Mouse (Mus musculus): ENCODE results near the gene Sp2. TPM values are rescaled to one million over a fixed set of nuclear protein-coding genes. Genes with fewer than 3 reads are reported as not detected.

Gene Sp2
- polyA plus RNA-seq, 1 experiment from 2014 or later, result 18.9 TPM

Other genes starting within 250 kb of the Sp2 start
- 10.5 and 12.0 TPM in 2 replicates for gene Snx11, start 205.4 kb downstream of the Sp2 start, polyA plus RNA-seq (2014; fragmentation: Nextera tagmentation; extraction: Ambion mirVana)
- gene Cbx1, start 193.8 kb downstream of the Sp2 start, polyA plus RNA-seq (2014; fragmentation: Nextera tagmentation; extraction: Ambion mirVana), result 76.7 and 82.0 TPM in 2 replicates
- 27.6 and 28.9 TPM in 2 replicates for gene Nfe2l1, start 153.0 kb downstream of the Sp2 start, polyA plus RNA-seq (2014; fragmentation: Nextera tagmentation; extraction: Ambion mirVana)
- 33.6 and 41.2 TPM in 2 replicates for gene Copz2, start 133.1 kb downstream of the Sp2 start, polyA plus RNA-seq (2014; fragmentation: Nextera tagmentation; extraction: Ambion mirVana)
- 69.6 and 71.3 TPM in 2 replicates for gene Cdk5rap3, start 66.5 kb downstream of the Sp2 start, polyA plus RNA-seq (2014; fragmentation: Nextera tagmentation; extraction: Ambion mirVana)
- gene Prr15l, start 54.9 kb downstream of the Sp2 start, polyA plus RNA-seq (2014; fragmentation: Nextera tagmentation; extraction: Ambion mirVana), result 1.8 and 2.2 TPM in 2 replicates
- gene Pnpo, start 39.0 kb downstream of the Sp2 start, polyA plus RNA-seq (2014; fragmentation: Nextera tagmentation; extraction: Ambion mirVana), result 206 and 226 TPM in 2 replicates
- gene Sp6, start 30.4 kb upstream of the Sp2 start, polyA plus RNA-seq (2014; fragmentation: Nextera tagmentation; extraction: Ambion mirVana), result 0.17 TPM in 1 of 2 replicates, not detected in the other
- 16.4 and 17.6 TPM in 2 replicates for gene Scrn2, start 47.0 kb upstream of the Sp2 start, polyA plus RNA-seq (2014; fragmentation: Nextera tagmentation; extraction: Ambion mirVana)
- gene Lrrc46, start 58.4 kb upstream of the Sp2 start, polyA plus RNA-seq (2014; fragmentation: Nextera tagmentation; extraction: Ambion mirVana), result 0.49 and 0.58 TPM in 2 replicates
- gene Mrpl10, start 58.6 kb upstream of the Sp2 start, polyA plus RNA-seq (2014; fragmentation: Nextera tagmentation; extraction: Ambion mirVana), result 86.1 and 89.7 TPM in 2 replicates
- 4.9 and 6.1 TPM in 2 replicates for gene Osbpl7, start 67.7 kb upstream of the Sp2 start, polyA plus RNA-seq (2014; fragmentation: Nextera tagmentation; extraction: Ambion mirVana)
- gene Tbx21, start 132.4 kb upstream of the Sp2 start, polyA plus RNA-seq (2014; fragmentation: Nextera tagmentation; extraction: Ambion mirVana), result not detected in 2 replicates
- 5.4 and 5.5 TPM in 2 replicates for gene Tbkbp1, start 168.5 kb upstream of the Sp2 start, polyA plus RNA-seq (2014; fragmentation: Nextera tagmentation; extraction: Ambion mirVana)
- gene Kpnb1, start 204.9 kb upstream of the Sp2 start, polyA plus RNA-seq (2014; fragmentation: Nextera tagmentation; extraction: Ambion mirVana), result 78.9 and 84.4 TPM in 2 replicates